Mouse (Mus musculus): ENCODE measurements around the gene Klc1. TPM values are rescaled to one million over a fixed set of nuclear protein-coding genes. Genes with fewer than 3 reads are reported as not detected.

The Klc1 gene
- polyA plus RNA-seq, 1 experiment, result 70.9 TPM

- peaks cover 7% of the 10 kb centered on the region for H3K4me1 ChIP-seq (ENCODE audit: control insufficient read depth, insufficient read depth, low read length)
- TF ChIP-seq CTCF (IDR thresholded peaks at IDR 0.05; ENCODE audit: low read depth, low read length), result no peak
- no peak for TF ChIP-seq POLR2A (IDR thresholded peaks at IDR 0.05; ENCODE audit: borderline replicate concordance, low read depth, low read length)
- no peak overlapping the region for H3K27ac ChIP-seq (ENCODE audit: insufficient read depth, low read depth, low read length)
- no peak overlapping the region for H3K4me3 ChIP-seq (ENCODE audit: insufficient read depth, low read length)
Measured at GRCm38 (mm10) chr12:111853011-111853436, 94.4 kb downstream of the Klc1 start.

- TF ChIP-seq POLR2A (IDR thresholded peaks at IDR 0.05; ENCODE audit: borderline replicate concordance, low read depth, low read length) (no peak), CTCF (IDR thresholded peaks at IDR 0.05; ENCODE audit: low read depth, low read length) (no peak)
- Histone ChIP-seq H3K4me3 (ENCODE audit: insufficient read depth, low read length) (no peak overlapping the region), H3K27ac (ENCODE audit: insufficient read depth, low read depth, low read length) (no peak overlapping the region), H3K4me1 (ENCODE audit: control insufficient read depth, insufficient read depth, low read length) (peaks cover 2% of the 10 kb centered on the region)
Measured at GRCm38 (mm10) chr12:111853546-111853945, 94.9 kb downstream of the Klc1 start.

- Histone ChIP-seq H3K4me1 (ENCODE audit: control insufficient read depth, insufficient read depth, low read length) (no peaks in the 10 kb centered on the region), H3K4me3 (ENCODE audit: insufficient read depth, low read length) (no peak overlapping the region), H3K27ac (ENCODE audit: insufficient read depth, low read depth, low read length) (no peak overlapping the region)
- TF ChIP-seq CTCF (IDR thresholded peaks at IDR 0.05; ENCODE audit: low read depth, low read length), result no peak
- no peak for TF ChIP-seq POLR2A (IDR thresholded peaks at IDR 0.05; ENCODE audit: borderline replicate concordance, low read depth, low read length)
Measured at GRCm38 (mm10) chr12:111855448-111855847, 96.8 kb downstream of the Klc1 start.

Other genes starting within 250 kb of the Klc1 start
- gene Eif5, start 220.8 kb upstream of the Klc1 start, polyA plus RNA-seq (2012; ENCODE audit: insufficient read depth, insufficient read length, missing spikeins), result 147 and 151 TPM in 2 replicates
- 28.6 and 34.0 TPM in 2 replicates for gene Mark3, start 184.3 kb upstream of the Klc1 start, polyA plus RNA-seq (2012; ENCODE audit: insufficient read depth, insufficient read length, missing spikeins)
- gene Ckb, start 86.5 kb upstream of the Klc1 start, polyA plus RNA-seq (2012; ENCODE audit: insufficient read depth, insufficient read length, missing spikeins), result 388 and 396 TPM in 2 replicates
- gene Trmt61a, start 80.7 kb upstream of the Klc1 start, polyA plus RNA-seq (2012; ENCODE audit: insufficient read depth, insufficient read length, missing spikeins), result 1.2 and 2.4 TPM in 2 replicates
- gene Bag5, start 45.6 kb upstream of the Klc1 start, polyA plus RNA-seq (2012; ENCODE audit: insufficient read depth, insufficient read length, missing spikeins), result 15.1 and 18.1 TPM in 2 replicates
- gene Apopt1, start 45.6 kb upstream of the Klc1 start, polyA plus RNA-seq (2012; ENCODE audit: insufficient read depth, insufficient read length, missing spikeins), result 34.5 and 38.7 TPM in 2 replicates
- 3.6 and 3.8 TPM in 2 replicates for gene Xrcc3, start 55.0 kb downstream of the Klc1 start, polyA plus RNA-seq (2012; ENCODE audit: insufficient read depth, insufficient read length, missing spikeins)
- 11.8 and 13.7 TPM in 2 replicates for gene Zfyve21, start 55.3 kb downstream of the Klc1 start, polyA plus RNA-seq (2012; ENCODE audit: insufficient read depth, insufficient read length, missing spikeins)
- gene Ppp1r13b, start 149.3 kb downstream of the Klc1 start, polyA plus RNA-seq (2012; ENCODE audit: insufficient read depth, insufficient read length, missing spikeins), result 10.5 and 12.6 TPM in 2 replicates
- 335 and 339 TPM in 2 replicates for gene Atp5mpl, start 208.1 kb downstream of the Klc1 start, polyA plus RNA-seq (2012; ENCODE audit: insufficient read depth, insufficient read length, missing spikeins)
- gene Tdrd9, start 212.7 kb downstream of the Klc1 start, polyA plus RNA-seq (2012; ENCODE audit: insufficient read depth, insufficient read length, missing spikeins), result not detected in 2 replicates
- gene Rd3l, start 222.5 kb downstream of the Klc1 start, polyA plus RNA-seq (2012; ENCODE audit: insufficient read depth, insufficient read length, missing spikeins), result not detected in 2 replicates

Measured in bone marrow macrophage, adult 2 months (primary cell).